Mouse (Mus musculus) stomach, postnatal 0 days (tissue): ENCODE results near the gene Olfr718-ps1. TPM values are rescaled to one million over a fixed set of nuclear protein-coding genes. Genes with fewer than 3 reads are reported as not detected.

Experiments used
- ATAC-seq: fragments of 200-750 bp; cut with Nextera tagmentation; 2 replicates; pipeline ENCODE4 v1.8.0; 2017; ENCODE audit not compliant: low FRiP score, low TSS enrichment
- DNase-seq: peaks from one replicate; pipeline ENCODE4 v3.0.0-alpha.2; 2016; ENCODE audit warnings: low spot score
- H3K27ac ChIP-seq: fragments of 300-500 bp; sonication (generic); replicated peaks from 2 replicates; pipeline ENCODE4 v1.5.1; 2014; ENCODE audit warnings: mild to moderate bottlenecking, control low read depth
- H3K27me3 ChIP-seq: fragments of 300-500 bp; sonication (generic); 2 replicates; pipeline ENCODE4 v1.6.1; 2014; ENCODE audit warnings: low read length; ENCODE audit not compliant: control insufficient read depth, insufficient read depth
- H3K36me3 ChIP-seq: fragments of 300-500 bp; sonication (generic); 2 replicates; pipeline ENCODE4 v1.6.1; 2014; ENCODE audit warnings: low read length, mixed read lengths; ENCODE audit not compliant: control insufficient read depth, insufficient read depth
- H3K4me1 ChIP-seq: fragments of 300-500 bp; sonication (generic); replicated peaks from 2 replicates; pipeline ENCODE4 v1.6.1; 2014; ENCODE audit warnings: antibody characterized with exemption; ENCODE audit not compliant: control insufficient read depth, insufficient read depth
- H3K4me2 ChIP-seq: fragments of 300-500 bp; sonication (generic); replicated peaks from 2 replicates; pipeline ENCODE4 v1.6.1; 2014; ENCODE audit warnings: low read depth, mild to moderate bottlenecking, control low read depth, moderate library complexity
- H3K4me3 ChIP-seq: fragments of 300-500 bp; sonication (generic); 2 replicates; pipeline ENCODE4 v1.5.1; 2014; ENCODE audit warnings: low read depth, low read length, control low read depth
- H3K9ac ChIP-seq: fragments of 300-500 bp; sonication (generic); 2 replicates; pipeline ENCODE4 v1.6.1; 2014; ENCODE audit warnings: mild to moderate bottlenecking, low read length, control low read depth, mixed read lengths
- H3K9me3 ChIP-seq: fragments of 300-500 bp; sonication (generic); 2 replicates; pipeline ENCODE4 v1.6.1; 2016; ENCODE audit warnings: low read length; ENCODE audit not compliant: control insufficient read depth
- CTCF ChIP-seq: IDR thresholded peaks from 2 replicates; pipeline ENCODE4 v1.5.1; 2016; ENCODE audit warnings: antibody characterized with exemption, low read depth, mild to moderate bottlenecking, moderate library complexity
- EP300 ChIP-seq: optimal IDR thresholded peaks from 2 replicates; pipeline ENCODE3; 2016; ENCODE audit warnings: antibody characterized with exemption
- WGBS: fragments of 180-500 bp; shearing (Covaris S2); extraction: QIAGEN DNeasy Blood & Tissue Kit; methylation state at CpG from one replicate; pipeline ENCODE4 v1.1.7; 2014; 5-methylcytosine and 5-hydroxymethylcytosine counted together
- polyA plus RNA-seq: library from polyadenylated mRNA; unstranded; fragments of >200 nt; fragmentation: Nextera tagmentation; extraction: Ambion mirVana; gene quantifications from 2 replicates; pipeline ENCODE4 v1.2.1, GENCODE M21; 2015

Gene Olfr718-ps1
- polyA plus RNA-seq, 1 experiment from 2014 or later = not detected

GRCm38 (mm10) chr5:143155534-143155933, 8.2 kb upstream of the Olfr718-ps1 start:
- Histone ChIP-seq H3K4me2 (no peak overlapping the region), H3K9ac (no peak overlapping the region), H3K36me3 (no peaks in the 10 kb centered on the region), H3K4me1 (no peaks in the 10 kb centered on the region), H3K27me3 (no peaks in the 10 kb centered on the region; the same call in 1 of the 2 replicates), H3K9me3 (no peaks in the 10 kb centered on the region), H3K4me3 (no peak overlapping the region), H3K27ac (no peak overlapping the region)
- TF ChIP-seq EP300 (no peak), CTCF (no peak)
- ATAC-seq (no peak), DNase-seq (no peak)
- 89% methylated on average over 3 of the region's 3 CpGs for WGBS

- no peak for ATAC-seq
- WGBS = 90% methylated on average over 10 of the region's 10 CpGs
- no peaks in the 10 kb centered on the region for H3K4me1 ChIP-seq
These were observed 6.4 kb upstream of the Olfr718-ps1 start for GRCm38 (mm10) chr5:143153756-143154155.

GRCm38 (mm10) chr5:143150044-143150443, 2.7 kb upstream of the Olfr718-ps1 start:
- TF ChIP-seq EP300 = no peak
- TF ChIP-seq CTCF = no peak
- H3K9ac ChIP-seq = no peak overlapping the region
- ATAC-seq (no peak), DNase-seq (no peak)
- no peaks in the 10 kb centered on the region for H3K36me3 ChIP-seq
- no peaks in the 10 kb centered on the region for H3K4me1 ChIP-seq
- no peak overlapping the region for H3K4me3 ChIP-seq
- H3K27ac ChIP-seq = no peak overlapping the region
- WGBS = 74% methylated on average over 2 of the region's 2 CpGs
- no peaks in the 10 kb centered on the region for H3K27me3 ChIP-seq
- no peaks in the 10 kb centered on the region for H3K9me3 ChIP-seq
- H3K4me2 ChIP-seq = no peak overlapping the region

More at GRCm38 (mm10) chr5:143153756-143154155, 6.4 kb upstream of the Olfr718-ps1 start:
- no peak overlapping the region for H3K4me2 ChIP-seq
- H3K9me3 ChIP-seq = no peaks in the 10 kb centered on the region
- TF ChIP-seq EP300 (no peak), CTCF (no peak)
- no peak overlapping the region for H3K9ac ChIP-seq
- H3K27me3 ChIP-seq = no peaks in the 10 kb centered on the region; the same call in 1 of the 2 replicates
- no peak overlapping the region for H3K27ac ChIP-seq
- DNase-seq = no peak
- H3K4me3 ChIP-seq = no peak overlapping the region
- H3K36me3 ChIP-seq = no peaks in the 10 kb centered on the region

GRCm38 (mm10) chr5:143149536-143149935, 2.2 kb upstream of the Olfr718-ps1 start:
- Histone ChIP-seq H3K4me2 (no peak overlapping the region), H3K36me3 (no peaks in the 10 kb centered on the region), H3K27me3 (no peaks in the 10 kb centered on the region), H3K4me3 (no peak overlapping the region), H3K4me1 (no peaks in the 10 kb centered on the region), H3K27ac (no peak overlapping the region), H3K9ac (no peak overlapping the region), H3K9me3 (no peaks in the 10 kb centered on the region)
- TF ChIP-seq CTCF (peak; percentile 18; the same call in 1 of the 2 replicates), EP300 (no peak)
- 92% methylated on average over 2 of the region's 2 CpGs for WGBS
- no peak for DNase-seq
- ATAC-seq = no peak

- no peaks in the 10 kb centered on the region for H3K36me3 ChIP-seq
- WGBS = 80% methylated on average over 5 of the region's 5 CpGs
- DNase-seq (no peak), ATAC-seq (no peak)
- H3K27me3 ChIP-seq = no peaks in the 10 kb centered on the region
- no peak overlapping the region for H3K27ac ChIP-seq
- H3K4me2 ChIP-seq = no peak overlapping the region
- no peak overlapping the region for H3K4me3 ChIP-seq
- TF ChIP-seq EP300 = no peak
- TF ChIP-seq CTCF = no peak
- H3K9me3 ChIP-seq = no peaks in the 10 kb centered on the region
- no peak overlapping the region for H3K9ac ChIP-seq
- no peaks in the 10 kb centered on the region for H3K4me1 ChIP-seq
These were observed 1.3 kb upstream of the Olfr718-ps1 start for GRCm38 (mm10) chr5:143148661-143149060.

GRCm38 (mm10) chr5:143137580-143137979, 9.8 kb downstream of the Olfr718-ps1 start:
- WGBS = 85% methylated on average over 13 of the region's 13 CpGs
- no peak overlapping the region for H3K4me2 ChIP-seq
- no peak overlapping the region for H3K27ac ChIP-seq
- H3K9me3 ChIP-seq = no peaks in the 10 kb centered on the region
- no peaks in the 10 kb centered on the region for H3K27me3 ChIP-seq
- no peak for TF ChIP-seq EP300
- 0 out of 2 replicates have a peak, but pooled peaks have one; percentile 14 for TF ChIP-seq CTCF
- H3K36me3 ChIP-seq = no peaks in the 10 kb centered on the region
- no peak for ATAC-seq
- H3K4me1 ChIP-seq = no peaks in the 10 kb centered on the region
- no peak for DNase-seq
- H3K4me3 ChIP-seq = no peak overlapping the region
- no peak overlapping the region for H3K9ac ChIP-seq
